Mouse (Mus musculus) cerebellum, adult 2 months (tissue): ENCODE results near the gene Sit1. TPM values are rescaled to one million over a fixed set of nuclear protein-coding genes. Genes with fewer than 3 reads are reported as not detected.

Source experiments
- DNase-seq, 2 experiments: peaks; one replicate each; pipeline ENCODE4 v3.0.0; 2021
- H3K27ac ChIP-seq: fragments of 200-500 bp; 2 replicates; pipeline ENCODE4 v1.5.1; 2012; ENCODE audit warnings: low read length, control low read depth, inconsistent platforms; ENCODE audit not compliant: insufficient read depth
- H3K27me3 ChIP-seq: fragments of 200-500 bp; 2 replicates; pipeline ENCODE4 v1.6.1; 2012; ENCODE audit warnings: inconsistent platforms, mild to moderate bottlenecking, low read length, moderate library complexity; ENCODE audit not compliant: control insufficient read depth, insufficient read depth
- H3K4me1 ChIP-seq: fragments of 200-500 bp; 2 replicates; pipeline ENCODE4 v1.6.1; 2011; ENCODE audit warnings: low read length; ENCODE audit not compliant: control insufficient read depth, insufficient read depth
- H3K4me3 ChIP-seq: fragments of 200-500 bp; replicated peaks from 2 replicates; pipeline ENCODE3; 2011; ENCODE audit warnings: mild to moderate bottlenecking, low read depth, low read length, control low read depth; ENCODE audit not compliant: insufficient read depth
- CTCF ChIP-seq: fragments of 200-500 bp; IDR thresholded peaks from 2 replicates; pipeline ENCODE4 v1.5.1; 2011; ENCODE audit warnings: low read depth, mild to moderate bottlenecking, control low read depth, low read length, moderate library complexity, borderline replicate concordance; ENCODE audit not compliant: insufficient read depth
- POLR2A ChIP-seq: fragments of 200-500 bp; IDR thresholded peaks from 2 replicates; pipeline ENCODE4 v1.6.1; 2011; ENCODE audit warnings: low read length, control low read depth, borderline replicate concordance; ENCODE audit not compliant: insufficient read depth
- WGBS: fragments of 180-500 bp; shearing (Covaris S2); methylation state at CpG from one replicate; pipeline ENCODE4 v1.1.7; 2018; 5-methylcytosine and 5-hydroxymethylcytosine counted together
- polyA plus RNA-seq: library from polyadenylated mRNA; depleted of rRNA; stranded (reverse); fragments of >200 nt; gene quantifications from 2 replicates; pipeline ENCODE4 v1.2.3, GENCODE M21; 2012

Sit1 gene
- polyA plus RNA-seq, 1 experiment: not detected

DNA sequence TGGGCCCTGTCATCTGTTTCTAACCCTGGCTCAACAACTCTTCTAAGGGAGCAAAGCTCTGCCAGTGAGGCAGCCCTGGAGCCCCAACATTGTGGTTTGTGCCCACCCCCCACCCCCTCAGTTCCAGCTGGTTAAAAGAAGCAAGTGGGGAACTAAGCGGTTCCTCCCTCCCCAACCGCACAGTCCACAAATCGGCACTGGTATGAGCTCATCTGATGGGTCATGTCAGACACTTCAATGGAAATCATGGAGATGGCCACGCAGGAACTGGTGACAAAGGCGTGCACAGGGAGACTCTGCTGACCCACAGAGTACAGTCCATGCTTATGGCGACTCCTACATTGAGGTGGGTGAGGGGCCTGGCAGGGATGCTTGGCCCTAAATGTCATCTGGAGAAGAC is 17.6 kb downstream of the Sit1 start:
- no peaks in the 10 kb centered on the region for H3K27me3 ChIP-seq
- WGBS: 86% methylated on average over 6 of the region's 6 CpGs
- no peak overlapping the region for H3K27ac ChIP-seq
- H3K4me3 ChIP-seq: no peak overlapping the region
- TF ChIP-seq POLR2A (no peak), CTCF (no peak)
- no peaks in the 10 kb centered on the region for H3K4me1 ChIP-seq
- DNase-seq: no peak

DNA sequence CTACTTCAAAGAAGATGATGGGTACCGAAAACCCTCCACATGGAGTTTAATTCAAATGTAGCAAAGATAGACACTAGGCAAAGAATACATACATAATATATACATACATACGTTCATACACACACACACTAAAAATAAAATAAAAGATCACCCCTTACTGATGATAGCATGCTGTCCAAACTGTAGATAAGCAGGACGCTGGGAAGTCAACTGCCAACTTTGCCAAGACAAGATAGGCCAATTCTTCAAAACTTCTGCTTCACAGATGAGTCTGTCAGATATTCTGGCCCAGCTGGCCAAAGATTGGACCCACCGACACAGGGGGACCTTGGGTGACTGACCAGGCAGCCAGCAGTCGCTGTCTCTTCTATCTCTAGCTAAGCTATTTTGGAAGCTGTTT is 20.4 kb downstream of the Sit1 start:
- no peak for DNase-seq
- no peak overlapping the region for H3K27ac ChIP-seq
- no peak overlapping the region for H3K4me3 ChIP-seq
- WGBS: 89% methylated on average over 5 of the region's 5 CpGs
- TF ChIP-seq POLR2A: no peak
- TF ChIP-seq CTCF: no peak
- no peaks in the 10 kb centered on the region for H3K4me1 ChIP-seq
- no peaks in the 10 kb centered on the region for H3K27me3 ChIP-seq

- Histone ChIP-seq H3K4me1 (no peaks in the 10 kb centered on the region; the same call in 1 of the 2 replicates), H3K4me3 (no peak overlapping the region), H3K27me3 (no peaks in the 10 kb centered on the region), H3K27ac (no peak overlapping the region)
- DNase-seq: no peak
- WGBS: 27% methylated on average over 8 of the region's 8 CpGs
- no peak for TF ChIP-seq CTCF
- TF ChIP-seq POLR2A: no peak
Observed at GRCm38 (mm10) chr4:43457124-43457523, 26.4 kb downstream of the Sit1 start.

GRCm38 (mm10) chr4:43456470-43456869 is 27.1 kb downstream of the Sit1 start:
- no peaks in the 10 kb centered on the region; the same call in 1 of the 2 replicates for H3K4me1 ChIP-seq
- H3K4me3 ChIP-seq: no peak overlapping the region
- H3K27ac ChIP-seq: no peak overlapping the region
- TF ChIP-seq CTCF: no peak
- no peak for TF ChIP-seq POLR2A
- no peak for DNase-seq
- H3K27me3 ChIP-seq: no peaks in the 10 kb centered on the region
- 50% methylated on average over 4 of the region's 4 CpGs for WGBS

DNA sequence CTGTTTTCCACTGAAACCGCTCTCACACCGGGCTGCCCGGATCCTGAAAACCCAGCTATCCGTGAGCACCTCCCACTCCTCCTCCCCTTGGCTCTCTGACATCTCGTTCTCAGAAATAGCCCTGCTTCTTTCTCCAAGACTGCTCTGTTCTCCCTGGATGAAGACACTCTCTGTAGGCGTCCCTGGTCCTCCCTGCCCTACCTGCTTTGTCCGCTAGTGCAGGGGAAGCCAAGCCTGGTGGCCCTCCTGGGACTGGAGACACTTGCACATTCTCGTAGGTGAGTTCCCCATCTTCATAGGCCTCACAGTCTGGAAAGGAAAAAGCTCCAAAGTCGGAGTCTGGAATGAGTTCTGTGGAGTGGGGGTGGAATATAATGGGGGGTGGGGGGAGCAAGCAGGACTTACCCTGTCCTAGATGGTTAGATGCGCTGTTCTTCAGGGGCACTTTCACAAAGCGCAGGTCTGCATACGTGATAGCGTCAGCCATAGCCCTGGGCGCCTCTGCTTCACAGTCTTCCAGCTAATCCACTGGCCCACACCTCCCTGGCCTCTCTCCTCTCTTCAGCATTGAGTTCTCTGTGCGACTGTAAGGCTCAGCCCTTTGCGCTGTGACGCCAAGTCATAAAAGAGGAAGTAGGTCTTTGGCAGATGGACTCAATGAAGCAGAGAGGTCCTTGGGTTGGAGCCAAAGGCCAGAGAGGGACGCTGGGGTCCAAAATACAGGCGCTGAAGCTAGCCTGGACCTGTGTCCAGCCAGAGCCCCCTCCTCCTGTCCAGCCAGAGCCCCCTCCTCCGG is 29.3 kb downstream of the Sit1 start, which contains the start of gene Cd72:
Gene Cd72, minus strand, starts transcription at position 588 of the 796 bp plus-strand sequence.
- H3K4me1 ChIP-seq: no peaks in the 10 kb centered on the region; the same call in 1 of the 2 replicates
- DNase-seq: no peak
- WGBS: 22% methylated on average over 20 of the region's 20 CpGs
- no peak within 1 kb of the TSS for H3K27ac ChIP-seq
- no peaks in the 10 kb centered on the region for H3K27me3 ChIP-seq
- TF ChIP-seq CTCF: peak; percentile 29; the same call in 1 of the 2 replicates
- no peak for TF ChIP-seq POLR2A
- peak within 1 kb of the TSS; percentile 6 for H3K4me3 ChIP-seq

GRCm38 (mm10) chr4:43453413-43453812 is 30.1 kb downstream of the Sit1 start:
- no peak for DNase-seq
- 2% methylated on average over 18 of the region's 18 CpGs for WGBS
- no peaks in the 10 kb centered on the region for H3K27me3 ChIP-seq
- no peak overlapping the region for H3K27ac ChIP-seq
- H3K4me3 ChIP-seq: peak overlapping the region; percentile 6
- peaks cover 1% of the 10 kb centered on the region; the same call in 1 of the 2 replicates for H3K4me1 ChIP-seq
- TF ChIP-seq POLR2A (no peak), CTCF (no peak)

GRCm38 (mm10) chr4:43452315-43452714 is 31.2 kb downstream of the Sit1 start:
- Histone ChIP-seq H3K27me3 (no peaks in the 10 kb centered on the region), H3K4me1 (peaks cover 3% of the 10 kb centered on the region; the same call in 1 of the 2 replicates), H3K4me3 (no peak overlapping the region), H3K27ac (no peak overlapping the region)
- no peak for TF ChIP-seq CTCF
- TF ChIP-seq POLR2A: no peak
- WGBS: 50% methylated on average over 11 of the region's 11 CpGs
- DNase-seq: no peak

DNA sequence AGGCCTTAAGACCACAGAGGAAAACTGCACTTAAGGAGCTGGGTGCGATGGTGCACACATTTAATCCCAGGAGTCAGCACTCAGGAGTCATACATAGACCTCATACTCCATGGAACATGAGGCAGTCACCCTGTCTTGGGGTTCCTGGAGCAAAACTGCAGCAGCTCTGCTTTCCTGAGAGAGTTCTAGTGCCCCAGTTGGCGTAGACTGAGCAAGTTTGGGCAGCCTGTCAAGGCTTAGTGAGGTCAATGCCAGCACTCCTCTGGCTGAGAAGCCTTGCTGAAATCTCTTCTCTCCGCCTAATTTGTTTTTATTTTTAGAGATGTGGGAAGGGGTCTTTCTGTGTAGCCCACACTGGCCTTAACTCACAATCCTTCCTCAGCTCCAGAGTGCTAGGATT is 35.0 kb downstream of the Sit1 start:
- H3K27me3 ChIP-seq: no peaks in the 10 kb centered on the region
- DNase-seq: peak; percentile 44 to 55
- H3K27ac ChIP-seq: no peak overlapping the region
- WGBS: 37% methylated on average over 3 of the region's 3 CpGs
- H3K4me3 ChIP-seq: no peak overlapping the region
- TF ChIP-seq POLR2A (no peak), CTCF (no peak)
- peaks cover 7% of the 10 kb centered on the region; the same call in 1 of the 2 replicates for H3K4me1 ChIP-seq
